Mouse (Mus musculus) spleen, adult 2 months (tissue): ENCODE data around the gene Gopc. TPM values are rescaled to one million over a fixed set of nuclear protein-coding genes. Genes with fewer than 3 reads are reported as not detected.
"Not testable (repeated sequence)": the region's sequence is repeated elsewhere in the genome, so short reads cannot be mapped to it uniquely, and the experiment has no call there.

Source experiments
- DNase-seq, 2 experiments: peaks; one replicate each; pipeline versions ENCODE4 v3.0.0 to v3.0.0-alpha.2; 2012 to 2021; ENCODE audit warnings: low spot score in 2 of 2, low read depth in 1 of 2
- H3K27ac ChIP-seq: fragments of 200-500 bp; 2 replicates; pipeline ENCODE4 v1.5.1; 2012; ENCODE audit warnings: low read length, inconsistent platforms; ENCODE audit not compliant: insufficient read depth
- H3K27me3 ChIP-seq: fragments of 200-500 bp; 2 replicates; pipeline ENCODE4 v1.6.1; 2012; ENCODE audit warnings: mild to moderate bottlenecking, moderate library complexity, low read length, inconsistent platforms; ENCODE audit not compliant: control insufficient read depth, insufficient read depth
- H3K36me3 ChIP-seq: fragments of 200-500 bp; 2 replicates; pipeline ENCODE4 v1.6.1; 2012; ENCODE audit warnings: mild to moderate bottlenecking, low read length, inconsistent platforms; ENCODE audit not compliant: control insufficient read depth, insufficient read depth
- H3K4me1 ChIP-seq: fragments of 200-500 bp; 2 replicates; pipeline ENCODE4 v1.6.1; 2011; ENCODE audit warnings: inconsistent platforms; ENCODE audit not compliant: control insufficient read depth, insufficient read depth, insufficient read length
- H3K4me3 ChIP-seq: fragments of 200-500 bp; 2 replicates; pipeline ENCODE4 v1.5.1; 2011; ENCODE audit warnings: mild to moderate bottlenecking, inconsistent platforms; ENCODE audit not compliant: insufficient read depth, insufficient read length; ENCODE audit errors: extremely low read depth
- CTCF ChIP-seq: fragments of 200-500 bp; IDR thresholded peaks from 2 replicates; pipeline ENCODE4 v1.5.1; 2011; ENCODE audit warnings: mild to moderate bottlenecking, inconsistent platforms; ENCODE audit not compliant: insufficient read depth, insufficient read length, insufficient replicate concordance; ENCODE audit errors: extremely low read depth
- POLR2A ChIP-seq: fragments of 200-500 bp; IDR thresholded peaks from 2 replicates; pipeline ENCODE4 v1.6.1; 2011; ENCODE audit warnings: low read depth, low read length, inconsistent platforms
- WGBS: fragments of 180-500 bp; shearing (Covaris S2); methylation state at CpG from one replicate; pipeline ENCODE4 v1.1.7; 2018; 5-methylcytosine and 5-hydroxymethylcytosine counted together
- polyA plus RNA-seq: library from polyadenylated mRNA; depleted of rRNA; stranded (reverse); fragments of >200 nt; gene quantifications from 2 replicates; pipeline ENCODE4 v1.2.3, GENCODE M21; 2012

The Gopc gene
- polyA plus RNA-seq, 1 experiment, result 4.6 TPM

GRCm38 (mm10) chr10:52353184-52353583, 28.7 kb downstream of the Gopc start:
- Histone ChIP-seq H3K4me1 (no peaks in the 10 kb centered on the region), H3K4me3 (no peak overlapping the region)
- 95% methylated on average over 9 of the region's 9 CpGs for whole genome bisulfite sequencing

GRCm38 (mm10) chr10:52343324-52343723, 38.6 kb downstream of the Gopc start:
- not testable (repeated sequence) for H3K27me3 ChIP-seq, H3K4me3 ChIP-seq, H3K4me1 ChIP-seq, H3K27ac ChIP-seq, DNase-seq
- H3K36me3 ChIP-seq, result peaks cover 24% of the 10 kb centered on the region
- 97% methylated on average over 4 of the region's 4 CpGs for WGBS

More at GRCm38 (mm10) chr10:52353184-52353583, 28.7 kb downstream of the Gopc start:
- no peaks in the 10 kb centered on the region for H3K27me3 ChIP-seq
- H3K36me3 ChIP-seq, result peaks cover 26% of the 10 kb centered on the region
- TF ChIP-seq POLR2A (no peak), CTCF (no peak)
- no peak overlapping the region for H3K27ac ChIP-seq
- no peak for DNase-seq

GRCm38 (mm10) chr10:52331007-52331406, 50.9 kb downstream of the Gopc start:
- no peak for DNase-seq
- TF ChIP-seq CTCF, result no peak
- no peak for TF ChIP-seq POLR2A
- no peak overlapping the region for H3K4me3 ChIP-seq
- H3K4me1 ChIP-seq, result no peaks in the 10 kb centered on the region
- 0 out of 2 replicates have a peak, but pooled peaks cover 3% of the 10 kb centered on the region for H3K36me3 ChIP-seq
- no peak overlapping the region for H3K27ac ChIP-seq
- WGBS, result 0% methylated on average over 1 of the region's 1 CpGs
- no peaks in the 10 kb centered on the region for H3K27me3 ChIP-seq

- Histone ChIP-seq H3K4me3 (no peak overlapping the region), H3K27me3 (no peaks in the 10 kb centered on the region), H3K36me3 (no peaks in the 10 kb centered on the region), H3K4me1 (no peaks in the 10 kb centered on the region), H3K27ac (no peak overlapping the region)
- no peak for TF ChIP-seq POLR2A
- no peak for TF ChIP-seq CTCF
- no peak for DNase-seq
- WGBS, result 83% methylated on average over 3 of the region's 3 CpGs
These were observed 60.0 kb downstream of the Gopc start for GRCm38 (mm10) chr10:52321918-52322317.

GRCm38 (mm10) chr10:52319506-52320286, 62.2 kb downstream of the Gopc start:
- 95% methylated on average over 28 of the region's 28 CpGs for WGBS

GRCm38 (mm10) chr10:52309196-52309595, 72.7 kb downstream of the Gopc start:
- no peak overlapping the region for H3K4me3 ChIP-seq
- H3K36me3 ChIP-seq, result no peaks in the 10 kb centered on the region
- H3K4me1 ChIP-seq, result no peaks in the 10 kb centered on the region
- no peaks in the 10 kb centered on the region for H3K27me3 ChIP-seq
- DNase-seq, result no peak
- TF ChIP-seq POLR2A (no peak), CTCF (no peak)
- no peak overlapping the region for H3K27ac ChIP-seq
- WGBS, result 64% methylated on average over 8 of the region's 8 CpGs

More at GRCm38 (mm10) chr10:52319506-52320286, 62.2 kb downstream of the Gopc start:
- no peak for TF ChIP-seq CTCF
- no peak for TF ChIP-seq POLR2A
- Histone ChIP-seq H3K36me3 (no peaks in the 10 kb centered on the region), H3K27me3 (no peaks in the 10 kb centered on the region), H3K4me3 (no peak overlapping the region), H3K27ac (no peak overlapping the region), H3K4me1 (no peaks in the 10 kb centered on the region)
- no peak for DNase-seq

GRCm38 (mm10) chr10:52304574-52304973, 77.3 kb downstream of the Gopc start:
- Histone ChIP-seq H3K27ac (no peak overlapping the region), H3K4me1 (no peaks in the 10 kb centered on the region), H3K4me3 (no peak overlapping the region), H3K27me3 (no peaks in the 10 kb centered on the region), H3K36me3 (no peaks in the 10 kb centered on the region)
- WGBS, result 86% methylated on average over 7 of the region's 7 CpGs
- DNase-seq, result no peak
- TF ChIP-seq POLR2A (no peak), CTCF (no peak)
